Mouse (Mus musculus): Measurements from ENCODE around the gene Umps. TPM values are rescaled to one million over a fixed set of nuclear protein-coding genes. Genes with fewer than 3 reads are reported as not detected.

The Umps gene
- polyA plus RNA-seq, 1 experiment from 2014 or later, result 91.0 TPM

DNA sequence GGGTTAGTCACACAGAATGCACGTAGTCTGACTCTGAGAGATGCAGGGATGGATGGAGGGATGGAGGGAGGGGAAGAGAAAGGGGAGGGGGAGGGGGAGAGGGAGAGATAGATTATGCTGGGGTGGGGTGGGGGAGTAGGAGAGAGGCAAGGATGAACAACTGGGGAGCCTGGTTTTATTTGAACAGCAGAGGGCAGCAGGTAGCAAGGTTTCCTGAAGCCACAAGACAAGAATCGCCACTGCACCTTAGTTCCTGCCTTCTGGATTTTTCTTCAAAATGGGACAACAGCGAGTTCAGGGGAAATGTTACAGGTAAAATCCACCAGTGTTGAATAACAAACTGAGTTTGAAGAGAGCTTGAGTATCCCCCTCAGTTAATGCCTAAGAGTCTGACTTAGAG, 32.5 kb upstream of the Umps start:
- Histone ChIP-seq H3K4me2 (ENCODE audit: low read depth, low read length) (no peak overlapping the region), H3K36me3 (replicated peaks; ENCODE audit: control insufficient read depth, insufficient read depth, low read depth, low read length) (no peaks in the 10 kb centered on the region), H3K4me1 (ENCODE audit: control insufficient read depth, insufficient read depth, low read length) (no peaks in the 10 kb centered on the region), H3K27ac (replicated peaks; ENCODE audit: low read depth, low read length) (no peak overlapping the region), H3K4me3 (ENCODE audit: low read depth, low read length) (no peak overlapping the region), H3K9ac (replicated peaks; ENCODE audit: low read length) (no peak overlapping the region), H3K9me3 (replicated peaks; ENCODE audit: control insufficient read depth, low read length) (no peaks in the 10 kb centered on the region), H3K27me3 (ENCODE audit: control insufficient read depth, insufficient read depth, low read length) (no peaks in the 10 kb centered on the region)
- WGBS, result 25% methylated on average over 3 of the region's 3 CpGs
- ATAC-seq (replicated peaks; ENCODE audit: insufficient number of reproducible peaks, low FRiP score, low TSS enrichment, low read depth) (no peak), DNase-seq (ENCODE audit: low spot score) (peak; percentile 65)

GRCm38 (mm10) chr16:33998011-33998410, 31.2 kb upstream of the Umps start:
- no peak overlapping the region for H3K4me2 ChIP-seq (ENCODE audit: low read depth, low read length)
- no peaks in the 10 kb centered on the region for H3K36me3 ChIP-seq (replicated peaks; ENCODE audit: control insufficient read depth, insufficient read depth, low read depth, low read length)
- H3K4me1 ChIP-seq (ENCODE audit: control insufficient read depth, insufficient read depth, low read length), result no peaks in the 10 kb centered on the region
- WGBS, result 84% methylated on average over 6 of the region's 6 CpGs
- H3K27me3 ChIP-seq (ENCODE audit: control insufficient read depth, insufficient read depth, low read length), result no peaks in the 10 kb centered on the region
- H3K9me3 ChIP-seq (replicated peaks; ENCODE audit: control insufficient read depth, low read length), result no peaks in the 10 kb centered on the region
- no peak overlapping the region for H3K4me3 ChIP-seq (ENCODE audit: low read depth, low read length)
- no peak overlapping the region for H3K27ac ChIP-seq (replicated peaks; ENCODE audit: low read depth, low read length)
- no peak for ATAC-seq (replicated peaks; ENCODE audit: insufficient number of reproducible peaks, low FRiP score, low TSS enrichment, low read depth)
- DNase-seq (ENCODE audit: low spot score), result no peak
- H3K9ac ChIP-seq (replicated peaks; ENCODE audit: low read length), result no peak overlapping the region

GRCm38 (mm10) chr16:33996030-33996429, 29.2 kb upstream of the Umps start:
- Histone ChIP-seq H3K9me3 (replicated peaks; ENCODE audit: control insufficient read depth, low read length) (no peaks in the 10 kb centered on the region), H3K36me3 (replicated peaks; ENCODE audit: control insufficient read depth, insufficient read depth, low read depth, low read length) (no peaks in the 10 kb centered on the region), H3K27me3 (ENCODE audit: control insufficient read depth, insufficient read depth, low read length) (no peaks in the 10 kb centered on the region), H3K4me1 (ENCODE audit: control insufficient read depth, insufficient read depth, low read length) (no peaks in the 10 kb centered on the region), H3K27ac (replicated peaks; ENCODE audit: low read depth, low read length) (no peak overlapping the region), H3K9ac (replicated peaks; ENCODE audit: low read length) (no peak overlapping the region), H3K4me2 (ENCODE audit: low read depth, low read length) (no peak overlapping the region), H3K4me3 (ENCODE audit: low read depth, low read length) (no peak overlapping the region)
- no peak for ATAC-seq (replicated peaks; ENCODE audit: insufficient number of reproducible peaks, low FRiP score, low TSS enrichment, low read depth)
- WGBS, result 15% methylated on average over 5 of the region's 5 CpGs
- DNase-seq (ENCODE audit: low spot score), result peak; percentile 85

DNA sequence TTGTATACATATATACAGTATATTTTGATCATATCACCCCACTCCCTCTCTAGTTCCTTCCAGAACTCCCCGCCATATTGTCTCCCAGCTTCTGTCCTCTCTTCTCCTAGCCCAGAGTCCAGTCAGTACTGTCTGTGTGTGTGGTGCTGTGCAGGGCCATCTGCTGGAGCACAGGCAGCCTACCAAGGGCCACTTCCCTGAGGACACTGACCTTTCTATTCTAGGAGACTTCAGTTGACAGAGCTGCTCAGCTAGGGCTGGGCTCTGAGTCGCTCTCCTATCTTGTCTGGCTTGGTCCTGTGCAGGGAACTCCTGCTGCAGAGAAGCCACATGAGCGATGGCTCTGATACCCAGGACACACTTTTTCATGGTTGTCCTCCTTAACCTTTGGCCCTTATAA, 28.7 kb upstream of the Umps start:
- 76% methylated on average over 3 of the region's 3 CpGs for WGBS
- ATAC-seq (replicated peaks; ENCODE audit: insufficient number of reproducible peaks, low FRiP score, low TSS enrichment, low read depth) (no peak), DNase-seq (ENCODE audit: low spot score) (no peak)
- Histone ChIP-seq H3K36me3 (replicated peaks; ENCODE audit: control insufficient read depth, insufficient read depth, low read depth, low read length) (no peaks in the 10 kb centered on the region), H3K27me3 (ENCODE audit: control insufficient read depth, insufficient read depth, low read length) (no peaks in the 10 kb centered on the region), H3K4me2 (ENCODE audit: low read depth, low read length) (no peak overlapping the region), H3K9me3 (replicated peaks; ENCODE audit: control insufficient read depth, low read length) (no peaks in the 10 kb centered on the region), H3K4me1 (ENCODE audit: control insufficient read depth, insufficient read depth, low read length) (no peaks in the 10 kb centered on the region), H3K4me3 (ENCODE audit: low read depth, low read length) (no peak overlapping the region), H3K27ac (replicated peaks; ENCODE audit: low read depth, low read length) (no peak overlapping the region), H3K9ac (replicated peaks; ENCODE audit: low read length) (no peak overlapping the region)

DNA sequence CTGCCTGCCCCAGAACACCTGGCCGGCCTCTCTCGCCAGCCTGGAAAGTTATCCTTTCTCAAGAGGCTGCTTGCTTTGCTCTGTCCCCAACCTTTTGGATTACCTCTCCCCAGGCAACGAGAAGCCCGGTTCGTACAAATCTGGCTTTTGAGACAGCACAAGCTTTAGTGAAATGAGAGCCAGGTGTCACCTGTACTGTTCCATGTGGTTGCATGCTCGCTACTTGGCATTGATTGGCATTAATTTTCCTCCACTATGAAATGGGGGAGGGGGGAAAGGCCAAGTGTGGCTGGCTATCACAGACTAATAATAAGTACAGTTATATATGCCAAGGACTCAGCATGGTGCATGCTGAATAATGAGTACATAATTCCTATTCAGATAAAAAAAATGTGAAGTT, 27.5 kb upstream of the Umps start:
- Histone ChIP-seq H3K9me3 (replicated peaks; ENCODE audit: control insufficient read depth, low read length) (no peaks in the 10 kb centered on the region), H3K4me2 (ENCODE audit: low read depth, low read length) (no peak overlapping the region), H3K27ac (replicated peaks; ENCODE audit: low read depth, low read length) (no peak overlapping the region), H3K9ac (replicated peaks; ENCODE audit: low read length) (no peak overlapping the region), H3K27me3 (ENCODE audit: control insufficient read depth, insufficient read depth, low read length) (no peaks in the 10 kb centered on the region), H3K36me3 (replicated peaks; ENCODE audit: control insufficient read depth, insufficient read depth, low read depth, low read length) (no peaks in the 10 kb centered on the region), H3K4me1 (ENCODE audit: control insufficient read depth, insufficient read depth, low read length) (no peaks in the 10 kb centered on the region), H3K4me3 (ENCODE audit: low read depth, low read length) (no peak overlapping the region)
- ATAC-seq (replicated peaks; ENCODE audit: insufficient number of reproducible peaks, low FRiP score, low TSS enrichment, low read depth) (no peak), DNase-seq (ENCODE audit: low spot score) (no peak)
- 76% methylated on average over 6 of the region's 6 CpGs for WGBS

DNA sequence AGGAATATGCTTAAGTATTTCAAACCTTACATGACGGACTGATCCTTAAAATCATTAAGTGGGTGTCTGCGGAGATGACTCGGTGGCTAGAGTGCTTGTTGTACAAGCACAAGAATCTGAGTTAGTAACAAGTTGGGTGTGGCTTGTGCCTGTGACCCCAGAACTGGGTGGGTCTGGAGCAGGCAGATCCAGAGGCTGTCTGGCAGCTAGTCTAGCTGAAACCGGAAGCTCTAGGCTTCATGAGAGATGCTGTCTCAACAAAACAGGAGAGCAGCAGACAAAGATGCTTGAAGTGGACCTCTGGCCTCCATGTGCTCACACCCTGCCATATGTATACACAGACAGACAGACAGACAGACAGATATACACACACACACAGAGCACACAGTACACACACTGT, 23.9 kb upstream of the Umps start:
- H3K4me2 ChIP-seq (ENCODE audit: low read depth, low read length), result no peak overlapping the region
- no peaks in the 10 kb centered on the region for H3K9me3 ChIP-seq (replicated peaks; ENCODE audit: control insufficient read depth, low read length)
- H3K4me1 ChIP-seq (ENCODE audit: control insufficient read depth, insufficient read depth, low read length), result no peaks in the 10 kb centered on the region
- DNase-seq (ENCODE audit: low spot score) (no peak), ATAC-seq (replicated peaks; ENCODE audit: insufficient number of reproducible peaks, low FRiP score, low TSS enrichment, low read depth) (no peak)
- WGBS, result 79% methylated on average over 4 of the region's 4 CpGs
- H3K27ac ChIP-seq (replicated peaks; ENCODE audit: low read depth, low read length), result no peak overlapping the region
- no peaks in the 10 kb centered on the region for H3K36me3 ChIP-seq (replicated peaks; ENCODE audit: control insufficient read depth, insufficient read depth, low read depth, low read length)
- H3K9ac ChIP-seq (replicated peaks; ENCODE audit: low read length), result no peak overlapping the region
- no peaks in the 10 kb centered on the region for H3K27me3 ChIP-seq (ENCODE audit: control insufficient read depth, insufficient read depth, low read length)
- no peak overlapping the region for H3K4me3 ChIP-seq (ENCODE audit: low read depth, low read length)

DNA sequence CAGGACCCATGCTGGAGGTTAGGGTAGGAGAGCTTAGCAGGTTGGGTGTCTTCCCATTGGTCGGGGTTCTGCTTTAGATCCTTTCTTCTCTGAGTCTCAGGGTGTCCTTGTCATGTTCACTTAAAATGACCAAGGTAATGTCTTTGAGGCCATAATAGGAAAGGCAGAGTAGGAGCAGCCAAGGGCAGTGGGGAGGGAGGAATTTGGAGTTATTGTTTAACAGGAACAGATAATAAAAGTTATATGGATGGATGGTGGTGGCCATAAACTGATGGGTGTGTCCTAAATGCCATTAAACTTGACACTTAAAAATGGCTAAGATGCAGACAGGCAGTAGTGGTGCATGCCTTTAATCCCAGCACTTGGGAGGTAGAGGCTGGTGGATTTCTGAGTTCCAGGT, 22.3 kb upstream of the Umps start:
- Histone ChIP-seq H3K27me3 (ENCODE audit: control insufficient read depth, insufficient read depth, low read length) (no peaks in the 10 kb centered on the region), H3K36me3 (replicated peaks; ENCODE audit: control insufficient read depth, insufficient read depth, low read depth, low read length) (no peaks in the 10 kb centered on the region), H3K4me1 (ENCODE audit: control insufficient read depth, insufficient read depth, low read length) (no peaks in the 10 kb centered on the region), H3K4me2 (ENCODE audit: low read depth, low read length) (no peak overlapping the region), H3K4me3 (ENCODE audit: low read depth, low read length) (no peak overlapping the region), H3K9me3 (replicated peaks; ENCODE audit: control insufficient read depth, low read length) (no peaks in the 10 kb centered on the region), H3K9ac (replicated peaks; ENCODE audit: low read length) (no peak overlapping the region), H3K27ac (replicated peaks; ENCODE audit: low read depth, low read length) (no peak overlapping the region)
- DNase-seq (ENCODE audit: low spot score), result no peak
- 95% methylated on average over 1 of the region's 1 CpGs for WGBS
- no peak for ATAC-seq (replicated peaks; ENCODE audit: insufficient number of reproducible peaks, low FRiP score, low TSS enrichment, low read depth)

GRCm38 (mm10) chr16:33988358-33989012, 21.6 kb upstream of the Umps start:
- H3K27me3 ChIP-seq (ENCODE audit: control insufficient read depth, insufficient read depth, low read length), result no peaks in the 10 kb centered on the region
- no peaks in the 10 kb centered on the region for H3K4me1 ChIP-seq (ENCODE audit: control insufficient read depth, insufficient read depth, low read length)
- H3K4me3 ChIP-seq (ENCODE audit: low read depth, low read length), result no peak overlapping the region
- H3K9ac ChIP-seq (replicated peaks; ENCODE audit: low read length), result no peak overlapping the region
- H3K9me3 ChIP-seq (replicated peaks; ENCODE audit: control insufficient read depth, low read length), result no peaks in the 10 kb centered on the region
- no peak overlapping the region for H3K27ac ChIP-seq (replicated peaks; ENCODE audit: low read depth, low read length)
- H3K36me3 ChIP-seq (replicated peaks; ENCODE audit: control insufficient read depth, insufficient read depth, low read depth, low read length), result no peaks in the 10 kb centered on the region
- no peak for ATAC-seq (replicated peaks; ENCODE audit: insufficient number of reproducible peaks, low FRiP score, low TSS enrichment, low read depth)
- DNase-seq (ENCODE audit: low spot score), result peak; percentile 69
- 54% methylated on average over 17 of the region's 17 CpGs for WGBS
- no peak overlapping the region for H3K4me2 ChIP-seq (ENCODE audit: low read depth, low read length)

Data from embryonic facial prominence, embryonic 11.5 days (tissue).